Mouse (Mus musculus) olfactory bulb, adult 2 months (tissue): ENCODE results near the gene Tspan5. TPM values are rescaled to one million over a fixed set of nuclear protein-coding genes. Genes with fewer than 3 reads are reported as not detected.

ENCODE experiments used
- H3K27ac ChIP-seq: fragments of 200-500 bp; 2 replicates; pipeline ENCODE4 v1.5.1; 2012; ENCODE audit warnings: low read depth, low read length; ENCODE audit not compliant: insufficient read depth
- H3K4me1 ChIP-seq: fragments of 200-500 bp; 2 replicates; pipeline ENCODE4 v1.6.1; 2012; ENCODE audit warnings: low read length; ENCODE audit not compliant: control insufficient read depth, insufficient read depth
- H3K4me3 ChIP-seq: fragments of 200-500 bp; 2 replicates; pipeline ENCODE4 v1.5.1; 2012; ENCODE audit warnings: mild to moderate bottlenecking, low read depth, low read length, moderate library complexity; ENCODE audit not compliant: insufficient read depth
- CTCF ChIP-seq: fragments of 200-500 bp; IDR thresholded peaks from 2 replicates; pipeline ENCODE4 v1.5.1; 2012; ENCODE audit warnings: low read depth, mild to moderate bottlenecking, low read length, moderate library complexity; ENCODE audit not compliant: insufficient read depth
- POLR2A ChIP-seq: fragments of 200-500 bp; IDR thresholded peaks from 2 replicates; pipeline ENCODE4 v1.6.1; 2012; ENCODE audit warnings: mild to moderate bottlenecking, low read depth, low read length, moderate library complexity; ENCODE audit not compliant: insufficient read depth
- WGBS: fragments of 180-500 bp; shearing (Covaris S2); methylation state at CpG from one replicate; pipeline ENCODE4 v1.1.7; 2018; 5-methylcytosine and 5-hydroxymethylcytosine counted together
- polyA plus RNA-seq: library from polyadenylated mRNA; stranded (reverse); fragments of >200 nt; gene quantifications from 2 replicates; pipeline ENCODE4 v1.2.4, GENCODE M21; 2012; ENCODE audit warnings: low replicate concordance; ENCODE audit not compliant: missing spikeins, insufficient read depth, insufficient read length

Tspan5 gene
- polyA plus RNA-seq, 1 experiment: not detected

DNA sequence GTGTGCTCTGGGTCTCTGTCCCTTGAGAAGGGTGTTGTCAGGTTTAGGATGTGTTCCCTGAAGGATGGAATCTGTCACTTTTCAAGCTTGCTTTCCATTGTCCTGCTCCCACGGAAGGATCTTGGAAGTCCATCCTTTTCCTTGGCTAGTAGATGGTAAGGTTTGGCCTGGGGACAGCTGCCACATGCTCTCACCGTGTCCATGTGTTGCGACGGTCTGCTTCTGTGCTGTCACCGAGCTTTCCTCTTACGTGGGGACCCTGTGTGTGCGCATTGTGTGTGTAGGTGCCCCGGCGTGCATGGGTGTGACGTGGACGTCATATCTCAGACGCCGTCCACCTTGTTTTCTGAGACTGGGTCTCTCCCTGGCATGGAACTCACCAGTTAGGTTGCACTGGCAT lies 19.5 kb downstream of the Tspan5 start:
- TF ChIP-seq POLR2A: no peak
- no peak for TF ChIP-seq CTCF
- Histone ChIP-seq H3K4me3 (no peak overlapping the region), H3K27ac (no peak overlapping the region), H3K4me1 (peaks cover 26% of the 10 kb centered on the region)
- WGBS: 91% methylated on average over 13 of the region's 13 CpGs

DNA sequence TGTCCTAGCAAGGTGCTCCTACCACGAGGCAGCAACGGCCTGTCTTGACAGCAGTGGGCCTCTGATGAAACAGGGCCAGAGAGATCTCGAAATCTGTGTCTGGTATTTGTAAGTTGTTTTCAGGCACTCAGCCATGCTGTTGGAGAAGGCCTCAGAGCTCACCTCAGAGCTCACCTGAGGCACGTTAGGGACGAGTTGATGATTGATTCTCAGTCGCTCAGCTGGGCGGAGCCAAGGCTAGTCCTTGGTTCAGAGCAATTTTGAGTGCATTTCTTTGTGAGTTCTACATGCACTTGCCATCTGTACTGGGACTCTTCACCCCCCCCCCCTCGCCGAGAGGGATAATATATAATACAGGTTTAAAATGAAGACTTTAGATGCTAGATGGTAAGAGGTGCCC lies 21.9 kb downstream of the Tspan5 start:
- H3K4me3 ChIP-seq: no peak overlapping the region
- H3K27ac ChIP-seq: no peak overlapping the region
- WGBS: 93% methylated on average over 9 of the region's 9 CpGs
- peaks cover 26% of the 10 kb centered on the region for H3K4me1 ChIP-seq
- TF ChIP-seq POLR2A (no peak), CTCF (no peak)

DNA sequence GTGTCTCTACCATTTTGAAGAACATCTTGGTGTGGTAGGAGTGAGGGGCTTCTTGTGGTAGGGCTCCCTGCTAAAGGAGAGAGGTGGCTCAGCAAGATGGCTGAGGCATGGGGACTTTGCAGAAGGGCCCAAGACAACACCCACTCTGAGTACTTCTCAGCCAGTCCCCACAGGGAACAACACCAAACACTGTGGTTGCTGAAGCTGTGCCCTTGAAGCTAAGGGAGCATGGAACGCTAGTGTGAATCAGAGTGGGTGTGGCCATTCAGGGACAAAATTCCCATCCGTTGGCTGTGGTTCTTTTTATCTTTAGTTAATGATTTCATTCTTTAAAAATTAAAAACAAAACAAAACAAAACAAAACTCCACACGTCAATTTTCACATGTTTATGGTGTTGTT lies 22.8 kb downstream of the Tspan5 start:
- Histone ChIP-seq H3K4me3 (no peak overlapping the region), H3K27ac (no peak overlapping the region), H3K4me1 (peaks cover 26% of the 10 kb centered on the region)
- WGBS: 37% methylated on average over 3 of the region's 3 CpGs
- TF ChIP-seq POLR2A (no peak), CTCF (no peak)

DNA sequence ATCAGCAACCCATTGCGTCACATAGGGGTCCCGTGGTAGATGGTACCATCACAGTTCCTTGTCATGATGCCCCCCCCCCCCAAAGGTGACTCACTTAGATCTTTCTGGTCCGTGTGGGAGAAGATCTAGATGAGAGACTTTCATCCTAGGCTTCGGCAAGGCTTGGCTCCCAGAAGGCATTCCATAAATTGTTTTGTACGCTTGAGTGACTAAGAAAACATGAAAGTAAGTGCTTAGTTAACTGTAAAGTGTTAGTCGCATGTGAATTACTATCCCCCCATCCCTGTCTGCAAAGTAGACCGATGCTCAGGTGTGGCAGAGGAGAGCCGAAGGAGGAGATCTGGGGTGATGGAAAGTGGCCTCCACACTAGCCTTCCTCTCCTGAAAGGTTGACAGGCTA lies 25.0 kb downstream of the Tspan5 start:
- Histone ChIP-seq H3K27ac (no peak overlapping the region), H3K4me1 (peaks cover 33% of the 10 kb centered on the region), H3K4me3 (no peak overlapping the region)
- WGBS: 68% methylated on average over 8 of the region's 8 CpGs
- no peak for TF ChIP-seq POLR2A
- no peak for TF ChIP-seq CTCF

DNA sequence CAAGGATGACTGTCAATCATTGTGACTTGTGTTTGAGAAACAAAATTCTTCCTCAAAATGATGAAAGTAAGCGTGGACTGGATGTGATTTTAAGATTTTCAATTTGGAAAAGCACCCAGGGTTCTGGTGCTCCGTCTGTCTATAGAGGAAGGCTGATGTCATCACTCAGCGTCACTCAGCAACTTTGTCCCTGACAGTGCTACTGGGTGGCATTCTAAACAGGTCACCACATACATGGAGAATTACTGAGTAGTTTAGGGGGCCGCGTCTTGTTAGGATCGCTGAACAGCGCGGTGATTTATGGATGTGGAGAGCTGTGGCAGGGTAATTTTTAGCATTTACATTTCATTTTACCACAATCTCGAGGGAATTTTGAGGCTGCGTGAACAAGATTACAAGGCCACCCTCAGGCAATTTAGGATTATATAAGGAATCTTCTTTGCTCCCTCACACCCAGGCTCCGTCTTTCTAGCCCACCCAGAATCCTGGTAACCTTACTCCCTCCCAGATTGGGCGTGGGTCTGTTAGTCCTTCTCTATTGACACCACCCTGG lies 26.6 kb downstream of the Tspan5 start:
- no peak overlapping the region for H3K27ac ChIP-seq
- H3K4me3 ChIP-seq: no peak overlapping the region
- peaks cover 32% of the 10 kb centered on the region for H3K4me1 ChIP-seq
- 77% methylated on average over 12 of the region's 12 CpGs for WGBS
- TF ChIP-seq POLR2A (no peak), CTCF (no peak)

DNA sequence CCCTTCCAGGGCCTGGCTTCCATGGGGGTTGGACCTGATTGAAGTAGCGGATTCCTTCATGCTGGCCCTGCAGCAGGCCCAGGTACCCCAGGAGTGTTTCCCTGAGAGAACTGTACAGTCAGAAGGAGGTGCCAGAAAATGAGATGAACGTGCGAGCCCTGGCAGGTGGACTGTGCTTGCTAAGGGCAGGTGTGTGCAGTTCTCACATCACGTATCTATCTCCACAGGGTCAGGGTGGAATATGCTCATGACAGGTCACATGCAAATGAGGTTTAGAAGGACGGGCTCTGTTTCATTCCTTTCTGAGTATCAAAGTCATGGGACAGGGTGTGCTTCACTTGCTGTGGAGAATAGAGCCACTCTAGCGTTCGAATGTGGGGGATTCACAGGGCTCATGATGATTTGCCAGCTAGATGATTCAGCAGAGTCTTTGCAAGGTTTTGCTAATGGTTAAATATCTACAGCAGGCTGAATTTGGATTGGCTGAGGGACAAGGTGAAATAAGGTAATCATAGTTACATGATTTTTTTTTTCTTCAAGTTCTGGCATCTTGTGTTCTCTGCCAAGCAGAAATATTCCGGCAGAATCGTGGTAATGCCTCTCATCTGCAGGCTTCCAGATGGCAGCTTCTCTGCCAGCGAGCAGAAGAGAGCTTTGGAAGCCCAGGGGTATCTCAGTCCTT lies 28.8 kb downstream of the Tspan5 start:
- H3K4me1 ChIP-seq: peaks cover 24% of the 10 kb centered on the region
- no peak overlapping the region for H3K4me3 ChIP-seq
- TF ChIP-seq POLR2A (no peak), CTCF (no peak)
- peak overlapping the region; percentile 62 for H3K27ac ChIP-seq
- 52% methylated on average over 10 of the region's 10 CpGs for WGBS

DNA sequence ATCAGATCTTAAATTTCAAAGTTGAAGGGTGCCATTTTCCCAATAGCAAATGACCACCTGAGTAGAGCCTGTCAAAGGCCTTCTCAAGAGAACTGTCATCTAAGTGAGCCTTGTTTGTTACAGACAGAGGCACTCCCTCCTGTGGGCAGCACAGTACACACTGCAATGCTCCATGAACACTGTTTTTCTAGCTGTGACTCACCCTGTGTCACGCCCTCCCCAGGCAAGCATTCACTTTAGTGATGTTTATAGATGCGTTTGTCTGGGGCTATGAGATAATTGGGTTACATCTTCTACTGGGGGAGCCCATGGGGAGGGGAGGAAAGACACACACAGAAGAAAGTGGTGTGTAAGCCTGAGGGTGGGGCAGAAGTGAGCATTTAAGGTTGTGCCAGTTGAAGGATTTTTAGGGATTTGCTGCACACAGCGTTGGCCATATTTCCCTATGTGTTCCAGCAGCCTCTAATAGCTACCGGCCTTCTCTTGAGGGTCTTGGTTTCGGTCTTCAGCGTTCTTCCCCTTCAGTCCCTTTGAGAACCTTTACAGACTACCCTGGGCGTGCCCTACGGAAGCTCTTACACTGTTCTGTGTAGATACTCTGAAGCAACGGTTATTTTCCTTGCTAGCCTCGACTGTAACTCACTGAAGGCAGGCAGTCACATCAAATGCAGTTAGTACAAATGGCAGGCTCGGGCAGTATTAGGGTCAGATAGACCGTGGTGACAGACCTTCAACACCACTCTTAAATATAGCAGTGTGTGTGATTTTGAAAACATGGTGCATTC lies 29.7 kb downstream of the Tspan5 start:
- Histone ChIP-seq H3K4me1 (peaks cover 27% of the 10 kb centered on the region), H3K4me3 (no peak overlapping the region), H3K27ac (peak overlapping the region; percentile 66)
- 68% methylated on average over 12 of the region's 12 CpGs for WGBS
- TF ChIP-seq CTCF: no peak
- no peak for TF ChIP-seq POLR2A

DNA sequence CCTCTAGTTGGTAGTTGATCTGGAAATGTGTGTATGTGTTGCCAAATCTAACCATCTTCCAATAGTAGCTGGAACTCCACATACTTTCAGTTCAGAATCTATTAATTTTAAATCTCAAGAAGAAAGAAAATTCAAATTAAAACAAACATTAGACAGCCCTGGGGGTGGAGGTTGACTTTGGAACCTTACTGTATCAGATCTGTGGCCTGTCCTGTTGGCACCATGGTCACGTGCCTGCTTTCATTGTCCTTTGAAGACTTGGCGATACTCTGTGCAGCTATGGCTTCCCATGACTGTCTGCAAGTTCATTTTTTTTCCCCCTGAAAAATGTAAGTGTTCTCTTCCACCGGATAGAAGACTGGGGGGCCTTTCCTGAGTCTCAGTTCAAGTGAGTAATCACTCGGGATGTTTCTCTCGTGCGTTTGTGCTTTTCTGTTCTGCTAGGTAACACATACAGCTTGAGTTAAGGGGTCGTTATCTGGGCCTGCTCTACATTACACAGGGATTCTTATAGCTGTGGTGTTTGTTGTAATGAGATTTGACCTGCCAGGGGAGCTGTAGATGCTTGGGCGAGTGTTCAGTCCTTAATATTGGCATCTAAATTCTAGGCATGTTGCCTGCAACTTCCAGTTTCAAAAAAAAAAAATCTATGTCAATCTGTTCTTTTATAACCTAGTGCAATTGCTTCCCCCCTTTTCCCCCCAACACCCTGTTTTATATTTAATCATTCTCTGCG lies 32.0 kb downstream of the Tspan5 start:
- TF ChIP-seq CTCF (no peak), POLR2A (no peak)

More for the DNA sequence above, 32.0 kb downstream of the Tspan5 start:
- Histone ChIP-seq H3K4me3 (no peak overlapping the region), H3K4me1 (peaks cover 36% of the 10 kb centered on the region), H3K27ac (no peak overlapping the region)
- WGBS: 59% methylated on average over 9 of the region's 9 CpGs
